Mouse (Mus musculus): Measurements from ENCODE around the gene St6galnac1.

GRCm38 (mm10) chr11:116810983-116811901 is 35.9 kb upstream of the St6galnac1 start:
- TF ChIP-seq GATA1 (IDR thresholded peaks at IDR 0.05; ENCODE audit: borderline replicate concordance, low read length) (no peak), FLI1 (IDR thresholded peaks at IDR 0.05; ENCODE audit: low read length) (no peak)

Data from megakaryocyte, embryonic 14.5 days (primary cell).